11 mouse cellular contexts compared by ENCODE assay signal in the genomic region with DNA sequence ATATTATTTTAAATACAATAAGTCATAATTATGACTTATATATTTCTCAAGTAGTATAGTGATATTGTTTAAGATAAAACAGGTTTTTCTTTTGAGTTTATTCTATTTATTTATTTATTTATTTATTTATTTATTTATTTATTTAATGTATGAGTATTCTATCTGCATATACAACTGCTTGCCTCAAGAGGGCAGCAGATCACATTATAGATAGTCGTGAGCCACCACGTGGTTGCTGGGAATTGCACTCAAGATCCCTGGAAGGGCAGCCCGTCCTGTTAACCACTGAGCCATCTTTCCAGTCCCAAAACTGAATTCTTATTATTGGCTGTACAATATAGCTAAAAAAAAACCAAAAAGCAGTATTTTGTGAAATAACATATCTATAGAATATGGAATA.
DNase-seq lines count a peak whose midpoint lies in the region; TF ChIP-seq lines count a peak whose summit lies in the region.
"Had no signal": no experiment of that assay in that cellular context is flagged by ENCODE, and none has a peak within 500 bp of the region (broad histone marks: within the 10 kb centered on the region; RNA-seq: fewer than 3 reads in every experiment).

No protein-coding gene starts in this region.

- no peak overlapping the region for H3K4me3 ChIP-seq in thymus, adult 2 months (ENCODE audit: control insufficient read depth, insufficient read depth, low read length)
- H3K4me3 ChIP-seq: liver, embryonic 15.5 days; megakaryocyte, embryonic 14.5 days had no signal

- TF ChIP-seq POLR2A in thymus, adult 2 months (IDR thresholded peaks at IDR 0.05; ENCODE audit: control insufficient read depth, extremely low read depth, insufficient read depth, low read length, poor library complexity): no peak

- no peak for TF ChIP-seq CTCF in thymus, adult 2 months (IDR thresholded peaks at IDR 0.05; ENCODE audit: borderline replicate concordance, control insufficient read depth, extremely low read depth, insufficient read depth, low read length, poor library complexity)

- DNase-seq in adrenal gland, postnatal 10 days: peak; percentile 2
- DNase-seq in adrenal gland, adult 8-10 months: no peak
- DNase-seq in kidney, postnatal 10 days: peak; percentile 7
- no peak for DNase-seq in kidney, adult 11 months
- peak; percentile 6 for DNase-seq in thymus, postnatal 4 days
- no peak for DNase-seq in thymus, adult 2 months
- no peak for DNase-seq in spleen, adult 12 weeks (ENCODE audit: low spot score)
- DNase-seq in frontal cortex, postnatal 14 days (ENCODE audit: low spot score in 2 of 2): no peak
- DNase-seq: cerebellum, adult 2 months had no signal

- H3K27ac ChIP-seq in thymus, adult 2 months (ENCODE audit: control insufficient read depth, insufficient read depth, low read length): no peak overlapping the region
- H3K27ac ChIP-seq: liver, embryonic 15.5 days had no signal

- H3K27me3 ChIP-seq in thymus, adult 2 months (ENCODE audit: control insufficient read depth, insufficient read depth, low read length): no peaks in the 10 kb centered on the region
- H3K27me3 ChIP-seq: liver, embryonic 15.5 days; megakaryocyte, embryonic 14.5 days had no signal

- no peaks in the 10 kb centered on the region for H3K36me3 ChIP-seq in thymus, adult 2 months (ENCODE audit: control insufficient read depth, insufficient read depth, low read length)
- H3K36me3 ChIP-seq: liver, embryonic 15.5 days had no signal

- no peaks in the 10 kb centered on the region for H3K4me1 ChIP-seq in thymus, adult 2 months (replicated peaks; ENCODE audit: control insufficient read depth, insufficient read depth, low read length)
- H3K4me1 ChIP-seq: liver, embryonic 15.5 days; megakaryocyte, embryonic 14.5 days had no signal

- WGBS in thymus, adult 2 months: 50% methylated on average over 3 of the region's 3 CpGs

Comparison
In these comparisons a context has a peak if more than half of its experiments do, and no peak if none do; other contexts are left out.
1. DNase-seq: peak in adrenal gland, postnatal 10 days (single experiment), kidney, postnatal 10 days (single experiment) and thymus, postnatal 4 days (single experiment); none in adrenal gland, adult 8-10 months (single experiment), kidney, adult 11 months (single experiment), thymus, adult 2 months (single experiment), spleen, adult 12 weeks (single experiment) and frontal cortex, postnatal 14 days (0 of 2).